Mouse (Mus musculus) embryonic facial prominence, embryonic 11.5 days (tissue): ENCODE results near the gene Sun2. TPM values are rescaled to one million over a fixed set of nuclear protein-coding genes. Genes with fewer than 3 reads are reported as not detected.

Experiments used
- ATAC-seq: fragments of 200-750 bp; cut with Nextera tagmentation; replicated peaks from 2 replicates; pipeline ENCODE4 v1.8.0; 2017; ENCODE audit warnings: low read depth; ENCODE audit not compliant: insufficient number of reproducible peaks, low FRiP score, low TSS enrichment
- DNase-seq: peaks from one replicate; pipeline ENCODE4 v3.0.0-alpha.2; 2015; ENCODE audit warnings: low spot score
- H3K27ac ChIP-seq: fragments of 300-500 bp; sonication (generic); replicated peaks from 2 replicates; pipeline ENCODE4 v1.5.1; 2014; ENCODE audit warnings: mild to moderate bottlenecking, low read depth, low read length, control low read depth
- H3K27me3 ChIP-seq: fragments of 300-500 bp; sonication (generic); 2 replicates; pipeline ENCODE4 v1.6.1; 2014; ENCODE audit warnings: mild to moderate bottlenecking, low read length, moderate library complexity, mixed read lengths; ENCODE audit not compliant: control insufficient read depth, insufficient read depth
- H3K36me3 ChIP-seq: fragments of 300-500 bp; sonication (generic); replicated peaks from 2 replicates; pipeline ENCODE4 v1.6.1; 2014; ENCODE audit warnings: low read depth, mild to moderate bottlenecking, low read length, moderate library complexity, mixed read lengths; ENCODE audit not compliant: control insufficient read depth, insufficient read depth
- H3K4me1 ChIP-seq: fragments of 300-500 bp; sonication (generic); 2 replicates; pipeline ENCODE4 v1.6.1; 2014; ENCODE audit warnings: low read length, mixed read lengths; ENCODE audit not compliant: control insufficient read depth, insufficient read depth
- H3K4me2 ChIP-seq: fragments of 300-500 bp; sonication (generic); 2 replicates; pipeline ENCODE4 v1.6.1; 2014; ENCODE audit warnings: low read depth, mild to moderate bottlenecking, control low read depth, low read length, moderate library complexity
- H3K4me3 ChIP-seq: fragments of 300-500 bp; sonication (generic); 2 replicates; pipeline ENCODE4 v1.5.1; 2014; ENCODE audit warnings: low read depth, low read length, control low read depth
- H3K9ac ChIP-seq: fragments of 300-500 bp; sonication (generic); replicated peaks from 2 replicates; pipeline ENCODE4 v1.6.1; 2014; ENCODE audit warnings: mild to moderate bottlenecking, control low read depth, low read length
- H3K9me3 ChIP-seq: fragments of 300-500 bp; sonication (generic); replicated peaks from 2 replicates; pipeline ENCODE4 v1.6.1; 2016; ENCODE audit warnings: mild to moderate bottlenecking, low read length, inconsistent platforms, mixed read lengths; ENCODE audit not compliant: control insufficient read depth
- WGBS: fragments of 180-500 bp; shearing (Covaris S2); extraction: QIAGEN DNeasy Blood & Tissue Kit; methylation state at CpG from one replicate; pipeline ENCODE4 v1.1.7; 2014; 5-methylcytosine and 5-hydroxymethylcytosine counted together
- polyA plus RNA-seq: library from polyadenylated mRNA; unstranded; fragments of >200 nt; fragmentation: Nextera tagmentation; extraction: Ambion mirVana; gene quantifications from 2 replicates; pipeline ENCODE4 v1.2.1, GENCODE M21; 2014

Sun2 gene
- polyA plus RNA-seq, 1 experiment from 2014 or later: 3.1 TPM

GRCm38 (mm10) chr15:79681973-79682372 is 60.4 kb downstream of the Sun2 start:
- Histone ChIP-seq H3K4me2 (no peak overlapping the region), H3K9me3 (no peaks in the 10 kb centered on the region), H3K4me3 (no peak overlapping the region), H3K27me3 (no peaks in the 10 kb centered on the region), H3K27ac (no peak overlapping the region), H3K36me3 (no peaks in the 10 kb centered on the region; the same call in 1 of the 2 replicates), H3K4me1 (peaks cover 8% of the 10 kb centered on the region), H3K9ac (no peak overlapping the region)
- ATAC-seq (no peak), DNase-seq (no peak)
- 89% methylated on average over 4 of the region's 4 CpGs for WGBS

- 84% methylated on average over 2 of the region's 2 CpGs for WGBS
- ATAC-seq: no peak
- H3K36me3 ChIP-seq: peaks cover 3% of the 10 kb centered on the region
Observed at GRCm38 (mm10) chr15:79677936-79678335, 64.4 kb downstream of the Sun2 start.

More at GRCm38 (mm10) chr15:79677936-79678335, 64.4 kb downstream of the Sun2 start:
- no peak overlapping the region for H3K4me3 ChIP-seq
- no peaks in the 10 kb centered on the region for H3K4me1 ChIP-seq
- no peak for DNase-seq
- H3K9ac ChIP-seq: no peak overlapping the region
- no peaks in the 10 kb centered on the region for H3K9me3 ChIP-seq
- no peaks in the 10 kb centered on the region for H3K27me3 ChIP-seq
- no peak overlapping the region for H3K4me2 ChIP-seq
- H3K27ac ChIP-seq: no peak overlapping the region

Other genes starting within 250 kb of the Sun2 start
- gene Kcnj4, start 237.3 kb downstream of the Sun2 start, polyA plus RNA-seq: 0.25 TPM in 1 of 2 replicates, not detected in the other
- gene Kdelr3, start 226.1 kb downstream of the Sun2 start, polyA plus RNA-seq: 11.8 and 13.7 TPM in 2 replicates
- 77.4 and 79.2 TPM in 2 replicates for gene Ddx17, start 195.8 kb downstream of the Sun2 start, polyA plus RNA-seq
- gene Dmc1, start 137.4 kb downstream of the Sun2 start, polyA plus RNA-seq: 0.89 and 1.5 TPM in 2 replicates
- gene Fam227a, start 83.6 kb downstream of the Sun2 start, polyA plus RNA-seq: 1.8 and 3.3 TPM in 2 replicates
- gene Cby1, start 83.3 kb downstream of the Sun2 start, polyA plus RNA-seq: 64.3 and 66.2 TPM in 2 replicates
- gene Tomm22, start 71.7 kb downstream of the Sun2 start, polyA plus RNA-seq: 308 and 320 TPM in 2 replicates
- gene Josd1, start 54.6 kb downstream of the Sun2 start, polyA plus RNA-seq: 16.4 and 17.4 TPM in 2 replicates
- 29.2 and 31.6 TPM in 2 replicates for gene Gtpbp1, start 51.7 kb downstream of the Sun2 start, polyA plus RNA-seq
- 61.6 and 64.2 TPM in 2 replicates for gene Dnal4, start 35.3 kb upstream of the Sun2 start, polyA plus RNA-seq
- gene Nptxr, start 62.2 kb upstream of the Sun2 start, polyA plus RNA-seq: 0.77 and 1.1 TPM in 2 replicates
- 0.56 TPM in 1 of 2 replicates, not detected in the other for gene Npcd, start 91.7 kb upstream of the Sun2 start, polyA plus RNA-seq
- gene Cbx6, start 92.2 kb upstream of the Sun2 start, polyA plus RNA-seq: 8.3 and 12.1 TPM in 2 replicates
- 7.6 and 7.9 TPM in 2 replicates for gene Apobec3, start 149.1 kb upstream of the Sun2 start, polyA plus RNA-seq
- gene Cbx7, start 228.6 kb upstream of the Sun2 start, polyA plus RNA-seq: 0.75 and 1.3 TPM in 2 replicates